Mouse (Mus musculus): ENCODE data around the gene Cracr2b. TPM values are rescaled to one million over a fixed set of nuclear protein-coding genes. Genes with fewer than 3 reads are reported as not detected.
A peak's percentile ranks its signal among the peaks of the same experiment; 100 is the strongest.

Cracr2b gene
- total and polyA plus RNA-seq, 3 experiments, result not detected

- TF ChIP-seq SIN3A (IDR thresholded peaks at IDR 0.05; ENCODE audit: low read length), result no peak
- no peak for TF ChIP-seq JUN (IDR thresholded peaks at IDR 0.05; ENCODE audit: insufficient read depth, low read depth, low read length)
- TF ChIP-seq NELFE (IDR thresholded peaks at IDR 0.05; ENCODE audit: low read depth, low read length), result no peak; the same call in 1 of the 2 replicates
- no peak for TF ChIP-seq BHLHE40 (IDR thresholded peaks at IDR 0.05; ENCODE audit: low read depth, low read length)
- no peak for TF ChIP-seq RAD21 (IDR thresholded peaks at IDR 0.05; ENCODE audit: low read depth, low read length)
- TF ChIP-seq ZMIZ1 (IDR thresholded peaks at IDR 0.05; ENCODE audit: low read depth, low read length), result 0 out of 2 replicates have a peak, but pooled peaks have one; percentile 19
- no peak for TF ChIP-seq ZNF384 (IDR thresholded peaks at IDR 0.05; ENCODE audit: low read depth, low read length)
- TF ChIP-seq PAX5 (IDR thresholded peaks at IDR 0.05; ENCODE audit: low read length), result no peak
- no peak for TF ChIP-seq CTCF (conservative IDR thresholded peaks at IDR 0.05 in 1 of 2, IDR thresholded peaks at IDR 0.05 in 1 of 2; ENCODE audit: low read depth in 2 of 2, low read length in 2 of 2)
- TF ChIP-seq ZC3H11A (IDR thresholded peaks at IDR 0.05; ENCODE audit: low read depth, low read length), result no peak
- TF ChIP-seq TCF12 (IDR thresholded peaks at IDR 0.05; ENCODE audit: low read depth, low read length), result peak; percentile 29; the same call in 1 of the 2 replicates
- no peak for TF ChIP-seq GABPA (IDR thresholded peaks at IDR 0.05; ENCODE audit: insufficient replicate concordance, low read depth, low read length)
- no peak for TF ChIP-seq MAFK (IDR thresholded peaks at IDR 0.05; ENCODE audit: insufficient replicate concordance, low read length)
- no peak for TF ChIP-seq MEF2A (IDR thresholded peaks at IDR 0.05; ENCODE audit: borderline replicate concordance, low read depth, low read length)
- TF ChIP-seq CHD2 (IDR thresholded peaks at IDR 0.05; ENCODE audit: low read length), result no peak
- TF ChIP-seq MAZ (IDR thresholded peaks at IDR 0.05; ENCODE audit: low read depth, low read length), result no peak
- TF ChIP-seq SMC3 (IDR thresholded peaks at IDR 0.05; ENCODE audit: low read depth, low read length), result no peak
Observed at GRCm38 (mm10) chr7:141435129-141435855, 25.6 kb upstream of the Cracr2b start (continued).

GRCm38 (mm10) chr7:141435856-141436522 lies 24.9 kb upstream of the Cracr2b start:
- no peaks in the 10 kb centered on the region for H3K9me3 ChIP-seq (replicated peaks; ENCODE audit: low read length)
- peak overlapping the region; percentile 50 to 70 (median 51) for H3K4me3 ChIP-seq (replicated peaks in 1 of 3; ENCODE audit: low read depth in 2 of 3, low read length in 2 of 3, poor library complexity in 1 of 3)
- no peaks in the 10 kb centered on the region for H3K27me3 ChIP-seq (replicated peaks)
- no peak for DNase-seq (ENCODE audit: extremely low read depth)
- no peak for TF ChIP-seq SIN3A (IDR thresholded peaks at IDR 0.05; ENCODE audit: low read length)
- no peak for TF ChIP-seq MAZ (IDR thresholded peaks at IDR 0.05; ENCODE audit: low read depth, low read length)
- no peak for TF ChIP-seq TCF12 (IDR thresholded peaks at IDR 0.05; ENCODE audit: low read depth, low read length)
- no peak for TF ChIP-seq ETS1 (conservative IDR thresholded peaks at IDR 0.05; ENCODE audit: low read depth, low read length)
- no peak for TF ChIP-seq EP300 (IDR thresholded peaks at IDR 0.05; ENCODE audit: low read length)
- TF ChIP-seq KAT2A (IDR thresholded peaks at IDR 0.05; ENCODE audit: insufficient replicate concordance, low read length), result no peak
- no peak for TF ChIP-seq USF1 (IDR thresholded peaks at IDR 0.05; ENCODE audit: low read depth, low read length)
- no peak for TF ChIP-seq UBTF (IDR thresholded peaks at IDR 0.05; ENCODE audit: low read depth, low read length)
- TF ChIP-seq IRF4 (IDR thresholded peaks at IDR 0.05; ENCODE audit: low read depth, low read length), result no peak
- TF ChIP-seq TBP (conservative IDR thresholded peaks at IDR 0.05; ENCODE audit: low read depth, low read length), result no peak
- no peak for TF ChIP-seq SMC3 (IDR thresholded peaks at IDR 0.05; ENCODE audit: low read depth, low read length)
- no peak for TF ChIP-seq MYC (IDR thresholded peaks at IDR 0.05; ENCODE audit: low read depth, low read length)
- no peak for TF ChIP-seq BHLHE40 (IDR thresholded peaks at IDR 0.05; ENCODE audit: low read depth, low read length)
- TF ChIP-seq MXI1 (IDR thresholded peaks at IDR 0.05; ENCODE audit: low read depth, low read length), result no peak
- no peak for TF ChIP-seq MAFK (IDR thresholded peaks at IDR 0.05; ENCODE audit: insufficient replicate concordance, low read length)
- TF ChIP-seq CTCF (conservative IDR thresholded peaks at IDR 0.05 in 1 of 2, IDR thresholded peaks at IDR 0.05 in 1 of 2; ENCODE audit: low read depth in 2 of 2, low read length in 2 of 2), result no peak
- peak overlapping the region; percentile 28; the same call in 1 of the 2 replicates for H3K27ac ChIP-seq (ENCODE audit: insufficient read depth, low read depth)
- H3K4me1 ChIP-seq (ENCODE audit: control insufficient read depth in 1 of 2, insufficient read depth in 2 of 2), result peaks cover 20 to 44% of the 10 kb centered on the region in 2 experiments
- peak overlapping the region; percentile 92 for H3K4me2 ChIP-seq (ENCODE audit: insufficient read depth, low read depth, poor library complexity, severe bottlenecking)
- H3K36me3 ChIP-seq (replicated peaks in 1 of 2; ENCODE audit: control insufficient read depth in 1 of 2, insufficient read depth in 1 of 2, low read length in 1 of 2), result peaks cover 60 to 66% of the 10 kb centered on the region in 2 experiments
- peaks cover 12% of the 10 kb centered on the region for H3K79me2 ChIP-seq (replicated peaks; ENCODE audit: control insufficient read depth, extremely low read depth, insufficient read depth, poor library complexity, severe bottlenecking)
- in situ Hi-C loops (cut with MboI; ENCODE audit: low pct_ligation_motif_present, low pct_unique_long_range_greater_than_20kb, low sequenced_read_pairs) (no loop called here), dilution Hi-C loops (cut with MboI; ENCODE audit: extremely low pct_ligation_motif_present, extremely low pct_unique_long_range_greater_than_20kb, low sequenced_read_pairs) (no loop called here)
- peak overlapping the region; percentile 45 for H3K9ac ChIP-seq (ENCODE audit: insufficient read depth, low read depth)
